Mouse (Mus musculus): Measurements from ENCODE around the gene Sfmbt1.

- no peak for TF ChIP-seq EP300 (IDR thresholded peaks at IDR 0.05; ENCODE audit: low read depth)
- TF ChIP-seq CTCF (IDR thresholded peaks at IDR 0.05; ENCODE audit: low read depth), result no peak
These were observed 21.8 kb downstream of the Sfmbt1 start for GRCm38 (mm10) chr14:30736413-30736812.
